Mouse (Mus musculus): Measurements from ENCODE around the gene Fam189a1. TPM values are rescaled to one million over a fixed set of nuclear protein-coding genes. Genes with fewer than 3 reads are reported as not detected.

Gene Fam189a1
- polyA plus RNA-seq (2017; shearing (Covaris generic)): 0.71 TPM

DNA sequence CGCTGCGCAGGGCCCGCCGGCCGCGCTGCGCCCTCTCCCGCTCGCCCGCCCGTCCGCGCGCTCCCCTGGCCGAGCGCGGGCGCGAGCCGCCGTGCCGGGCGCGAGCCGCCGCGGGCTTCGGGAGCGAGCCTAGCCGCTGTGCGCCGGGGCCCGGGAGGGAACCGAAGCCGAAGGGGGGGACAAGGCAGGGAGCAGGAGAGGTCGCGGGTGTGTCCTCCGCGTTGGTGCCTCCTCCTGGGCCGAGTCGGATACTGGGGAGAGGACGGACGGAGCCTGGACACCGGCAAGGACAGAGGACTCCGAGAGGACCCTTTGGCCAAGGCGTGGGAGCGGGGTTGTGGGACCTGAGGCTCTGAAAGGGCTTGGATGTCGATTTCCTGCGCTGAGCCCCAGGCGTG is at the start of gene Fam189a1:
Gene Fam189a1 (minus strand): TSS at position 57 of the 398 bp plus-strand sequence.

GRCm38 (mm10) chr7:64872743-64873241 is 283.6 kb downstream of the Fam189a1 start, which contains the start of gene Nsmce3:
Gene Nsmce3, minus strand, starts transcription at chr7:64872997.

All from effector memory CD4-positive, alpha-beta T cell, adult 5 months (primary cell).